Mouse (Mus musculus) right cerebral cortex, postnatal 4 days (tissue): ENCODE results near the gene Slit3.

Experiments used
- DNase-seq: peaks from one replicate; pipeline ENCODE4 v3.0.0-alpha.2; 2022

The Slit3 gene

DNA sequence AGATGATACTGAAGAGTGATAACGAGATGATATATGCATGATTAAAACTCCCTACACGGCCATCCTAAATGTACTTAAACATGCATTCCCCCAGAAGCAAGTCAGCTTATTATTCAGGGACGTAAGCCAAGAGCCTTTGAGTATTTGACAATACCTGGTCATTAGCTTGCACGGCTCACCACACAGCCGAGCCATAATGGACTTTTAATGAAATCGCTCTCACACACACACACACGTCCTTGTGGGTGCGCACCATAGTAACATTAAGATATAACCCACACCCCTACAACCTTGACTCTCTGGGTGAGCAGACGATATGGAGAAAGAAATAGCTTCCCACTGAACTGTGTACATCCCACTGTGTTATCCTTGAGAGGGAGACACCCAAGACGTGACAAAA lies 82.6 kb downstream of the Slit3 start:
- no peak for DNase-seq

DNA sequence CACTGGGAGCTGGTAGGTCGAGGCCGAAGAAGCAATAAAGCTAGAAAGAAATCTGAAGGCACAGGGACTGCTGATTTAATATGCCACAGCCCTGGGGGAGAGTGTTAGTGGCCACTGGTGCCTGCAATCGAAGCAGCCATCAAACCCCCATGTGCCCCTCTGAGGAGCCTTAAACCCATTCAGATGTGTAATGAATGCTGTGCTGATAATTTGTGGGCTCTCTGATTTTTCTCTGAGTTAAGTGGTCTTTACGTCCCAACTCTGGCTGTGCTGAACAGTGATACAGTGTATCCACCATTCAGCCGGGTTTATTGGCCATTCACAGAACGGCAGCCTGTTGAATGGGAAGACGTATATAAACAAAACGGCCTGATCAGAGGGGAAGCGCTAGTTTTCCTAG lies 83.1 kb downstream of the Slit3 start:
- no peak for DNase-seq

DNA sequence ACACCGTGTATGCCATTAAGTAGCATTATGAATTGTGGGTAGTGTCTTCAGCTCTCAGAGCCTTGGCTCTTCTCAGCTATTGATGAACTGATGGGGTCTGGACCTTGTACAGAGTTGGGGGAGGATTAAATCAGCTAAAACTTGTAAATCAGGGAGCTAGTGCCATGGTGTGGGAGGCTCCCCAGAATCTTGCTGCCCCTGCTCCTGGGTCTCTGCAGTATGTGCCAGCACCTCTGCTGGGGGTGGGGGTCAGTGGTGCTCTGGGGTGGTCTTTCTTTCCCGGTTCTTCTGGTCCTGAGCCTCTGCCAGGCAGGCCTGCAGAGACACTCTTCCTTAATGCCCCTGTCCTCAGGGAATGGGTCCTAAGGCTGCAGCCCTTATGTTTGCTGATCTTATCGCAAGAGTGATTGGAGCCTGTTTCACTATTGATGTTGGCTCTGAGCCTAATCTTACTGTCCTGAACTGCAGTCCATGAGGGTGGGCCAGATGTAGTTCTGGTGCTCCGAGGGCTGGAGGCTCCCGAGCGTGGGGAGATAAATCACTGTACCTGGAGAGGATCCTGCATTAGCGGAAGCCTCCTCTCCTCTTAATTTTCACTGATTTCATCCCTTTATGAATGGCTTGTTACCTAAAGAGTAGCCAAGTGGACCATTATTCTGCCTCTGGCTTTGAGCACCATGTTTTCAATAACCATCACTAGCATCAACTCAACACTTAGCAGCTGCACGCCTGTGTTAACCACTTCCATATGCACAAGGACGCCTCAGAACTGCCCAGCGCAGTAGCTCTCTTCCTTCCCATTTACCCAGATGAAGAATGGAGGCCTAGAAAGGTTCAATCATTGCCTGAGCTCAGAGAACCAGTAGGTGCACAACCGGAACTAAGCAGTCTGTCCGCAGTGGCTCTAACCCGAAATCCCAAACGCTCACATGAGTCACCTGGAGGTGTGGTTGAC lies 90.0 kb downstream of the Slit3 start:
- DNase-seq: no peak

DNA sequence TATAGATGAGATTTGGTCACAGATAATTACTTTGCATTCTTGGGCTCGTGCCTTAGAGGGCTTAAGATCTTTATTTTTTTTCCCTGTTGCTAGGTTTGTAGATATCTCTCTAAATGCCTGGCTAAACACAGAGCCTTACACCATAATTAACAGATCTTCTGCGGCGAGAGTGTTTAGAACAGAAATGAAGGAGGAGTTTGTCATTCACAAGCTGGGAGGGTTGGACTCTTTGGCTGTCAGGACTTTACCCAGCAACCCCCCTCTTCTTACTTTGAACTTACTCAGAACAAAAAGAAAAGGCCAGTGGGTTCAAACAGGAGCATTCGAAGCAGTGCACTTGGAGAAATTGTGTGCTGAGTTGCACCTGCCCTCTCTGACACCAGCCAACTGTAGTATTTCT lies 103.0 kb downstream of the Slit3 start:
- no peak for DNase-seq

DNA sequence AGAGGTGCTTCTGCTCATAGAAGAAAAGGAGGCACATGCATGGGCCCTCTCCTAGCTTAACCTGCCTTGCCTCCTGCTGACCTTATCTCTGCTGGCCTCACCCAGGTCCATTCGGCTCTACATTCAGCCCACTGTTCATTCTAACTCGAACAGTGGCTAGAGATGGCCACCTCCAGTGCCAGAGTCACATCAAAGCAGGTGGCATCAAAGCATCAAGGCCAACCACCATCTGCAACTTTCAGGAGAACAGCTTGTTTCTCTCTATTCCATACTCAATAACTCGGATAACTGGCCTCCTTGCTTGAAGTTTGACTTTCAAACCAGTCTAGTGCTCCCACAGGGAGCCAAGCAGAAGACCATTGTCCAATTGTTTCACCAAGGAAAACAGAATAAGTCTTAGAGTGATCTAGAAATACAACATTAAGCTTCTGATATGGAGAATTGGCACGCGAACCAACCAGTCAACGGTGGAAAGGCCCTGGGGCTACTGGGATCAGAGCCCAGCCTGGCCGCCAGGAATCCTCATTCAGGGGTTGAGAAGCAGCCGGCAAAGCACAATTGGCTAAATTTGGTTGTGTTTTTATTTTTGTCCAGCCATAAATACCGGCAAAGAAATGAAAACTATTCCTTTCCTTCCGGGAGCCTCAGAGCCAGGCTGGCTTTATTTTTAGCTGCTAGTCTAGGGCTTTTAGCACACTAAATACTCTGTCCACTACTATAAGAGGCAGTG lies 110.5 kb downstream of the Slit3 start:
- no peak for DNase-seq

DNA sequence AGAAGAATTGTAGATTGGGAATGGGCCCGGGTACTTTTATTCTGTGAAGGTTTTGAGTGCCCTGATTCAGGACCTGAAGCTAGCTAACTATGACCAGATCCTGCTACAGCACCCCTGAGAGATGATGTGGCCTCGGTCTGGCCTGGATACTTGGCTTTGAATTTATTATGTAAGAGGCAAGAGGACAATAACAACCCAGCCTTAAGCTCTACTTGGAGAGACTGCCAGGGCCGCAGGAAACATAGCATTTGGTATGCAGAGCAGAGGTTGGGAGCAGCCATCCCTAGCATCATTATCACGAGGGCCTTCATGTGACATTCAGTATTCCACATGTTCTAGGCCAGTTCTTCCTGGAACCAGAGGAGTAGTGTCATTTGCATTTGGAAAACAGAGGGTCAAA lies 111.3 kb downstream of the Slit3 start:
- DNase-seq: no peak

DNA sequence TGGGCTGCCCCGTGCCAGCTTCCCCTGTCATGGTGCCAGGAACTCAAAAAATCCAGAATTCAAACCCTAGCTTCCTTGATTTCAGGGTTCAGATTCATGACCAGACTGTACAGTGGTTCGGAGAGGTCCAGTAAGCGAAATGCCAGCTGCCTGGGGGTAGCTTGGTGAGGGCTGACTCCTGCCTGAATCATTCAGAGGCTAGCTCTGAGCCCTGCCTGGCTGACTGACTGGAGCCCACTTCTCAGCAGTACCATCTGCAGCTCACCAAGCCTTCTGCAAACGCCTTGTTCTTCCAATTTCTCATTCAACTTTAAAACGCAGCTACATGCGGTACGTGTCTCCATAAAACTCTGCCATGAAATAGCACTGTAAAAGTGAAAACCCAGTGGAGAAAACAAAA lies 120.4 kb downstream of the Slit3 start:
- DNase-seq: no peak

DNA sequence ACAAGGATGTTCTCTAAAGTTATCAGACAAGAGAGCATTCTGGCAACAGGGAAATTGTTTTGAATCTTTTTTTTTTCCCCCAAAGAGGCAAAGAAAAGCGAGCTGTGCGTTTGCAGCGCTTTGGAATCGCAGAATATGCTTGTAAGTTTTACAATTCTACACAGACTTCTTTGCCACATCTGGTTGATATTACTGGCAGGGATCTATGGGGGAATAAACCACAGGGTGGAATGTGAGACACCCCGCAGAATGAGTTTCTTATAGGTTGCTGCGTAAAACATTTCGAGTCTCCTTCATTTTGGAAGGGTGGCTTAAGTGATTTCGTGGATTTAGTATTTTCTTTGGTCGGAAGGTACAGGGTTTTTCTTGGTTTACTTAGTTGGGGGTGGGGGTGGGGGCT lies 122.6 kb downstream of the Slit3 start:
- no peak for DNase-seq

DNA sequence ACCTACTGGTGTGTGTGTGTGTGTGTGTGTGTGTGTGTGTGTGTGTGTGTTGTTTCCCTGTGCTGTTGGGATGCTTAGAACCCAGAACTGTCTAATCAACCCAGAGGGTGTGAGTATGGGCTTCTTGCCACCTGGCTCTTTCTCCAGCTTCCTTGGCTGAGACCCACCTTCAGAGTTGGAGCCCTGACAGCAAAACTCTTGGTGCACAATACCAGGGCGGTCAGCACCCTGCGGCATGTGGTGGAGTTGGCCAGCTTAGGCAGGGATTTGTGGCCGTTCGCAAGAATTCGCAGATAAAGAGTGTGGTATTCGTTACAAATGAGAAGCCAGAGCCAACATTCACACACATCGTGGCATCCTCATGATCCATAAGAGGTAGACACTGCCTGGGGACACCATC lies 123.5 kb downstream of the Slit3 start:
- peak; percentile 24 for DNase-seq

DNA sequence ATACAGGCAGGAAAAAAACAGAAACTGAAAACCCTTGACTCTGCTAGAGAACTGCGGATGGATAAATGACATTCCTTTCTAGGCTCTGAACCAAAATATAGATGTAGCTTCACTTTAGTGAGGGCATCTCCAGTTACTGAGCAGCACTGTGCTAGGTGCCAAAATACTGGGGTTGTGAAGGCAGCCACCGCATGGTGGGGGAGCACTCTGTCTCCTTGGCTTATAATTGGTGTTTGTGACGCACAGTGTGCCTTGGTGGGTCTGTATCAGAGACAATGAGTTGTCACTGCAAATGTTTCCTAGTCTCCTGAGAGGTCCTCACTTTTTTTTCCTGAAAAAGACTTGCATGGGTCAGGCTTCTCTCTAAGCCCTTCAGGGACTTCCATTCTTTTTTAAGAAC lies 125.6 kb downstream of the Slit3 start:
- DNase-seq: no peak

DNA sequence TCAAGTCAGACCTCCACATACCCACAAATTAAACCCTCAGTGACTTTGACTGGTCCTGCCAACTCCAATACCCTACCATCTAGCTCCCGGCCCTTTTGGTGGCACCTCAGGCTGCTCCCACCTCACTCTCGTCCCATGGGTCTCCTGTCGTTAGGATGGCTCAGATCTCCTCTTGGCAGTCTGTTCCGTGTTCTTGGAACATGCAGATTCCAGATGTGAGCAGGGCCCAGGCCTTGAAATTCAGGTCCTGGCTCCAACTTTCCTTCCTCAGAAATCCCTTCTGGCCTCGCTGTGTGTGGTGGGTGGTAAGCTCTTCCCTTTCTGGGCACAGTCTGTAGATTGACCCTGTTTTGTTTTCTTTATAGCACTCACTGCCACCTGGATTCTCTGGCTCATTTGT lies 127.1 kb downstream of the Slit3 start:
- DNase-seq: no peak

DNA sequence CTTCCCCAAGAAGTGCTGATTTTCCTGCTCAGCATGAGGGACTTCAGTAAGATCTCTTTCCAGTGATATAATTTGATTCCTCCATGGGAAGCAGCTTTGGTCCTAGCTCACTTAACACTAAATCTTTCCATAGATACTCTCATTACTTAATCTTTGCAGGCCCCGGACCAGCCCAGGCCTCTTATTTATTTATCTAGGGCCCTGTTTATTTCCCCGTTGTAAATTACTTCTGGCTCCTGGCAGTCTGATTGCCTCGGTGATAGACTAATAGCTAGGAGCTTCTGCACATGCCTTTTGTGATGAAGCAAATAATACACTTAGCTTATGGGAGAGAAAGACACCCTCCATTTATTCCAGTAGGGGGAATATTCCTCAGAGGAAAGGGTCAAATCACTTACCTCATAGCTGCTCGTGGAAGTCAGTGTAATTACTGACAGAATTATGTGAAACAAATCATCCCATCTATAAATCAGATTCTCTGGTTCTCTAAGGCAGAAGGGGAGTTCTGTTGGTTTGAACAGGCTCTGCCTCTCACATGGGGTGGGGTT lies 129.9 kb downstream of the Slit3 start:
- no peak for DNase-seq

DNA sequence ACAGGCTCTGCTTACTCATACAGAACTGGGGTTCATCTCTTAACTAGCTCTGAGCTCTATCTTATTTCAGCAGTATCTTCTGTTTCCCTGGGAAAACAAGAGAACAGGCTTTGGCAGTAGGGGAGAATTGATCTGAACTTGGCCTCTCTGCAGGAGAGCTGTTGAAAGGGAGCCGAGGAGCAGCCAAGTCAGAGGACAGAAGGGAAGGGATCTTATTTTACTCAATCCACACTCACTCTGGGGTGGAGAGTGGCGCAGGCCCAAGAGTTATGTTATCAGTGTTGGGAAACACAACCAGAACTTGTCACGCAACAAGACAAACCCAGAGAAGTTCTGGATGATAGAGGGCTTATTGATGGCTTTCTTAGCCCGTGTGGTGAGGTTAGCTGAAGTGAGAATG lies 130.9 kb downstream of the Slit3 start:
- DNase-seq: no peak

DNA sequence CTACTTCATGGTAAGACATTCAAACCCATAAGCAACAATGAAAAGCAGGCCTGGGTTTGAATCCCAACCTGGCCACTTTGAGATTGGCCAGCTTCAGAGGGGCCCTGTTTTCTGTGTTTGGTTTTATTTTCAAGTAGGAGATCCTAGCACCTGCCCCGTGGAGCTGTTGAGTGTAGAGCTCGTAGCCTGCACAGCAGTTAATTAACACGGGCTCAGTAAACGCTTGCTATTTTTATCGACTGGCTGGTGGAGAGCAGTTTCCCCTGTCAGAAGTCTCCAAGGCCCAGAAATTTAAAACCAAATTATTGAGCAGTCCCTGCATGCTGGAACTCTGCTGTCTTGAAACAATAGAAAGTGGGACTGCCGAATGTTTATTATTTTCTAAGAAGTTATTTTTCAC lies 136.3 kb downstream of the Slit3 start:
- no peak for DNase-seq

DNA sequence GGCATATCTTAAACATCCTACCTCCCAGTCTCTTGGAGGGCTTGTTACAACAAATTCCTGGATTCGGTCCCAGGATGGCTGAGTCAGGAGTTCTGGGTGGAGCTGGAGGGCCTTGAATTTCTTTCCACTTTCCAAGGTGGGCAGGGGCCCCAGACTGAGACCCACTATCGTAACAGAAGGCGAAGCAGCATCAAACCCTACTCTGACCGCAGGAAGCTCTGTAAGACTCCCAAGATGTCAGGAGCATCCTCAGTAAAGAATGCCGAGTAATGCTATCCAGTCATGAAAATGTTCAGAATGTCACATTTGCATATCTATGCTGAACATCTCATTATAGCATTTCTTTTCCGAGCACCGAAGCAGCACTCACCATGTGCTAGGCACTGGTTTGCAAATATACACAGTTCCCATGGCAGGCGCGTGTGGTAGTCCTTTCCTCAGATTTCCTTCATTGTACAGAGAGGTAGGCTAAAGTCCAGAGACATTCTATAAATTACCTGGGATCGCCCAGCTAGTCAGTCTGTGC lies 140.6 kb downstream of the Slit3 start:
- DNase-seq: no peak

DNA sequence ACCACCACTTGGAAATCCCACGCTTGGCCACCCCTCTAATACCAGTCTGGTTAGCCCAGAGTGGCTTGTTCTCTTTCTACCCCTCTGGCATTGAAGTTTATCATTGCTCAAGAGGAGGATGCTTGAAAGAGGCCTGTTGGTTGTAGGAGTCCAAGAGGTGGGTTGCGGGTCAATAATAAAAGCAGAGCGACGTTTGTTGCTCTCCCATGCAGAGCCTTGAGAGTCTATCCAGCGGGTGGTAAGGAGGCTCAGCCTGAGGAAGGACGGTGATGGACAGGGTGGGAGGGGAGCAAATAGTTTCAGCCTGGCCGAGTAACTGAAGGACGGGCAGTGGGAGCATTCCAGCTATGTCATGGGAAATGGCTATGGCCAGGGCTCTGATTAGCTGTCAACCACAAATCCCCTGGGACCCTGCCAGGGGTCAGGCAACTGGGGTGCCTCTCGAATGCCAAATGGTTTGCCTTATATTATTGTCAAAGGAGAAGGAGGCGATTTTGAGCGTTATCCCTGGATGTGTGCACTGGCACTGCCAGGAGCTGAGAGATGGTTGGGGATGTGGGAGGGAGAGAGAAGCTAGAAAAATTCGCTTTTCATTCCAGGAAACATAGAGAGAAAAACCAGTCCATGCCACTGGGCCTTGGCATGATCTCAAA lies 141.4 kb downstream of the Slit3 start:
- no peak for DNase-seq

DNA sequence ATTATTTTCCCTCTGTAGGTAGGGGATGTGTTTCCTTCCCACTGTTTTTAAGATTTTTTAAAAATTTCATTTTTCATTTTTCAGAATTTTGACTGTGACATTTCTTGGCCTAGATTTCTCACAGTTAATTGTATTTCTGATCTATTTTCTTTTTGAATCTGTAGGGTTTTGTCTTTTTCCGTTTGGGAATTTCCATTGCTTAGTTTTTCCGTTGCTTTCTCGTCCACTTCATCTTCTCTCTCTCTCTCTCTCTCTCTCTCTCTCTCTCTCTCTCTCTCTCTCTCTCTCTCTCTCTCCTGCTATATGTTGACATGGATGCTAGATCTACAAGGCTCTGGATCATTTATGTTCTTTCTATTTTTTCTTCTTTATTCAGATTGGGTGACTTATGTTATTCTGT lies 143.7 kb downstream of the Slit3 start:
- no peak for DNase-seq

DNA sequence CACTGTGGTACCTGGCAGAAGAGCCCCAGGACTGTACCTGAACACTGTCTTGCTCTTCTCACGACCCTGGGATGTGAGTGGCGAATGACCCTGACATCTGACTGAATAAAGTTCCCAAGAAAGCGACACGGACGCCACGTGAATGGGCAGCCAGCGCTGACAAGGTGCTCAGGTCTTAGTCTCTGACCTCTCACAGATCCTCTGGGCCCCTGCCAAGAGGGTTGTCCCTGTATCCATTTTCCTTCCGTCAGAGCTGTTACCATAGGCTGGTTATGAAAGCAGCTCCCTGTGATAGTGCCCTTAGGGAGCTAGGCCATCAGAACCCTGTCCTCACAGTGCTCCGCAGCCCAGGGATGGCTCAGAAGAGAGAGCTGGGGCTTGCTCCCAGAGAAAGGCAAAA lies 149.4 kb downstream of the Slit3 start:
- DNase-seq: no peak

DNA sequence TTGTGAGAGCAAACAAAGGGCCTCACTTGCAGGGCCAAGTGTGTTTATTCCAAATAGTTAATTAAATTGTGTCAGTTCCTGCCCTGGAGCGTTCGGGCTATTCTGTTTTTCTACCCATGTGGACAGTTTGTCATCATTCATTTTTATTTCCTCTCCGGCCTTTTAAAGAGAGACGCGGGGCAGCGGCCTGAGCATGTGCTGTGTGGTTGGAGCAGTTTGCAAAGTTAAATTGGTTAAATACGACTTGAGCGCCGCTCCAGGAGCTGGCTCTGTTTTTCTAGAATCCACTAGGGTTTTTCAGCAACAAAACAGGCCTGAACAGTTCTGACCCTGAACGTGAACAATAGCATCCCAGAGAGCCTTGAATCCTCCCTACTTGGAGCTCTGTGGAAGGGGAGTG lies 152.4 kb downstream of the Slit3 start:
- DNase-seq: no peak

DNA sequence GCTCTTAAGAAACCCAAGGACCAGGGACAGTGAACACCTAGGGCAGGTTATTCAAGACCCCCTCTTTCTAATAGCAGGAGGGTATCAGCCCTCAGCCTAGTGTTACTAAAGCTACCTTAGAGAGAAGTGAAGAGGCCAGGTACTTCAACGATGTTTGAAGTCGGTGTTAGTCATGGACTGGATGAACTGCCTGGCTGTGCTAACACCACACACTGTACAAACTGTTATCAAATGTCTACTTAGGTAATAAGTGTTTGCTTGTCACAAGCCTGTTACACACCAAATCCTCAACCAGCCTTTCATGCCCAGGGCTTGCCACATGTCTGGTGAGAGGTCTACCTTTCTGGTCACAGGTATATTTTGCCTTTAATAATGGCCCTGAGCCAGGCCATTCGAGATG lies 153.0 kb downstream of the Slit3 start:
- DNase-seq: no peak

DNA sequence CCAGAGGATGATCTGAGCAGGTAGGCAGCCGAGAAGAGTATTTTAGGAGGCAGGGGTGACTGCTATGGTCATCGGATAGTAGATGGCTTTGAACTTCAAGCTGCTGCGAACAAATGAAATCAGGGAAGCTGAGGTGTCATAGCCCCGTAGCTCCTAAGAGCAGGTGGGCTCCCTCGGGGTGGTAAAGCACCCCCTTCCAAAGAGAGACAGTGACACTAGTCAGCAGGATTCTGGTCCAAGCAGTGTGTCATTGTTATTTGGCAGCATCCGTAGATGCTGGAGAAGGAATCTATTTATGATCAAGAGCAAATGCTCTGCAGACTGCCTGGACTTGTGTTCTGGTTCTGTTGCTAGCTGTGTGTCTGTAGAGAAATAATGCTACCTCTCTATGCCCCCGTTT lies 154.3 kb downstream of the Slit3 start:
- no peak for DNase-seq

DNA sequence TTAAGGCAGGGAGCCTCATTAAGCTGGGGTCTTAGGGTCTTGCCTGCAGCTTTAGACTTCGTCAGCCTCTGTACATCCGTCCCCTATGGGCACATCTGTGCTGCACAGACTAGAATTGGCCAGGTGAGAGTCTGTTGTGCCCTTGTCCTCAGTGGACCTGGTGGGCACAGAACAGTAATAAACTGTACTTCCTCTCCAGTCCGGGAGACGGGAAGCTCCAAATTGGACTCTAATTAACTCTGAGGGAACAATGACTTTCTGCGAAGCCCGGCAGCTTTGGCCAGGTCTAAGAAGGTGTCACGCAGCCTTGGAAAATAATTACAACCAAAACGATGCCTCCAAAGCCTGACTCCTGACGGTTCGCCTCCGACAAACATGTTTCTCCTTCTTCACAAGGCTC lies 155.0 kb downstream of the Slit3 start:
- DNase-seq: no peak

DNA sequence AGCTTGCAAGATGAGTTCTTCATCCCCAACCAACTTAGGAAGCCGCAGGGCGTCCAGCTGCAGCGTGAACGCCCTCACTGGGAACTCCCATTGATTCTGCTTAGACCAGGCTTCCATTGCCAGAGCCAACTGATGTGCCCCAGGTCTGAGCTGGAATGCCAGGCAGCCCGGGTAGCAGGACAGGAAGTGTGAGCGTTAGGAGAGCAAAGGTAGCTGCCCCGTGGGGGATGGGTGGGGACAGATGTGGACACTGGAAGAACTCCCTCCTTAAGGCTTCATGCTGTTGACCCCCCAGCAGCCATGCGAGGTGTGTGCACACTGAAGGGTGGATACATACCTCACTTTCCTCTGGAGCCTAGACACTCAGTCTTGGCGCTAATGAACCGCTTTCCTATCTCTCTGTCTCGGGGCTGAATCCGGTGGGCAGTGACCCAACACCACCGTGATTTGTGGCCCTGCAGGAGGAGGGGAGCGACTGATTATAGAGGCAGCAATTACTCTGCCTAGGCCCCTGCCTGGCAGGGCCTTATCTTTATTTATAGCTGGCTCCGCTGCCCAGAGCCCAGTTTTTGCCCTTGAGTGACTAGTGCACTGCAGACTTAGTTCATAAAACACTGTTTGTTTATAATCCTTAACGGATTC lies 157.2 kb downstream of the Slit3 start:
- no peak for DNase-seq
